Comparison of ENCODE assay signal across 9 mouse cellular contexts in the genomic region with DNA sequence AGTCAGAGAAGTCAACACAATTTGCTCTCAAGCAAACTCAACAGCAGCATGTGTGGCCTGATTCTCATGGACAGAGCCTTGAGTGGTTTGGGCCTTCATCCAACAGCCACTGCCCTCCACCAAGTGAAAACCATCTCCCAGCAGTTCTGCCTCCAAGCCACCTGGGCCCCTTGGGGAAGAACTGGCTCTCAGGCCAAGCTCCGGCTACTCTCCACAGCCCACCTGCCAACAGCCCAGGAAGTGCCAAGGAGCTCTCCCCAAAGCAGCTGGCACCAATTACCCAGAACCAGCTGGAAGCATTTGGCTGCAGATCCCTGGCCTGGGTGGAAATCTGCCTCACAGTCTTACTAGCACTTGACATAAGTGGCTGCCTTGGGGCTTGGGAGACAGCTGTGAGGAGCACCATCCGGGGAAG. TPM values are rescaled to one million over a fixed set of nuclear protein-coding genes. Genes with fewer than 3 reads are reported as not detected.
A peak's percentile ranks its signal among the peaks of the same experiment; 100 is the strongest.
DNase-seq lines count a peak whose midpoint lies in the region; ATAC-seq lines count a peak whose summit lies in the region.
"Had no signal": no experiment of that assay in that cellular context is flagged by ENCODE, and none has a peak within 500 bp of the region (broad histone marks: within the 10 kb centered on the region; RNA-seq: fewer than 3 reads in every experiment).

No protein-coding gene starts in this region.

- H3K9me3 ChIP-seq in midbrain, embryonic 16.5 days (replicated peaks; ENCODE audit: control insufficient read depth, low read length, poor library complexity, severe bottlenecking), result no peaks in the 10 kb centered on the region
- H3K9me3 ChIP-seq in midbrain, embryonic 10.5 days (replicated peaks), result no peaks in the 10 kb centered on the region
- H3K9me3 ChIP-seq in intestine, embryonic 16.5 days (ENCODE audit: control insufficient read depth, low read length), result no peaks in the 10 kb centered on the region
- no peaks in the 10 kb centered on the region for H3K9me3 ChIP-seq in liver, embryonic 11.5 days (ENCODE audit: control insufficient read depth, low read length)
- H3K9me3 ChIP-seq: heart, embryonic 13.5 days had no signal

- H3K4me2 ChIP-seq in midbrain, embryonic 16.5 days (ENCODE audit: low read length), result no peak overlapping the region
- H3K4me2 ChIP-seq in intestine, embryonic 16.5 days (ENCODE audit: low read depth, low read length), result no peak overlapping the region
- H3K4me2 ChIP-seq in liver, embryonic 11.5 days, result no peak overlapping the region
- H3K4me2 ChIP-seq: heart, embryonic 13.5 days had no signal

- no peaks in the 10 kb centered on the region for H3K27me3 ChIP-seq in midbrain, embryonic 16.5 days (ENCODE audit: control insufficient read depth, insufficient read depth, low read depth, low read length)
- H3K27me3 ChIP-seq in midbrain, embryonic 10.5 days (ENCODE audit: low read depth, poor library complexity, severe bottlenecking), result no peaks in the 10 kb centered on the region
- H3K27me3 ChIP-seq in intestine, embryonic 16.5 days (replicated peaks; ENCODE audit: control insufficient read depth, insufficient read depth, low read length), result no peaks in the 10 kb centered on the region
- H3K27me3 ChIP-seq in liver, embryonic 11.5 days (replicated peaks; ENCODE audit: control insufficient read depth, insufficient read depth, low read length), result no peaks in the 10 kb centered on the region
- H3K27me3 ChIP-seq: heart, embryonic 13.5 days had no signal

- H3K4me1 ChIP-seq in midbrain, embryonic 16.5 days (ENCODE audit: control insufficient read depth, insufficient read depth, low read length), result peaks cover 1% of the 10 kb centered on the region; the same call in 1 of the 2 replicates
- no peaks in the 10 kb centered on the region for H3K4me1 ChIP-seq in midbrain, embryonic 10.5 days
- no peaks in the 10 kb centered on the region for H3K4me1 ChIP-seq in intestine, embryonic 16.5 days (ENCODE audit: control insufficient read depth, insufficient read depth, low read length)
- no peaks in the 10 kb centered on the region for H3K4me1 ChIP-seq in liver, embryonic 11.5 days (replicated peaks; ENCODE audit: control insufficient read depth, insufficient read depth, low read length)
- H3K4me1 ChIP-seq: heart, embryonic 13.5 days had no signal

- H3K9ac ChIP-seq in midbrain, embryonic 16.5 days (ENCODE audit: low read depth, low read length), result no peak overlapping the region
- no peak overlapping the region for H3K9ac ChIP-seq in intestine, embryonic 16.5 days (ENCODE audit: low read depth, low read length)
- H3K9ac ChIP-seq in liver, embryonic 11.5 days (ENCODE audit: low read depth, low read length), result no peak overlapping the region
- H3K9ac ChIP-seq: heart, embryonic 13.5 days had no signal

- H3K36me3 ChIP-seq in midbrain, embryonic 16.5 days (ENCODE audit: control insufficient read depth, insufficient read depth, low read length), result no peaks in the 10 kb centered on the region
- no peaks in the 10 kb centered on the region for H3K36me3 ChIP-seq in midbrain, embryonic 10.5 days
- H3K36me3 ChIP-seq in intestine, embryonic 16.5 days (ENCODE audit: control insufficient read depth, insufficient read depth, low read length), result no peaks in the 10 kb centered on the region
- H3K36me3 ChIP-seq in liver, embryonic 11.5 days (ENCODE audit: control insufficient read depth, insufficient read depth, low read length), result no peaks in the 10 kb centered on the region
- H3K36me3 ChIP-seq: heart, embryonic 13.5 days had no signal

- H3K27ac ChIP-seq in midbrain, embryonic 16.5 days (ENCODE audit: low read length), result no peak overlapping the region
- no peak overlapping the region for H3K27ac ChIP-seq in midbrain, embryonic 10.5 days (replicated peaks)
- H3K27ac ChIP-seq in intestine, embryonic 16.5 days (ENCODE audit: low read length), result no peak overlapping the region
- H3K27ac ChIP-seq in liver, embryonic 11.5 days (ENCODE audit: low read depth, low read length), result no peak overlapping the region
- H3K27ac ChIP-seq: heart, embryonic 13.5 days; macrophage had no signal

- ATAC-seq in midbrain, embryonic 16.5 days, result peak; percentile 62
- peak; percentile 74 for ATAC-seq in intestine, embryonic 16.5 days
- no peak for ATAC-seq in liver, embryonic 11.5 days (replicated peaks; ENCODE audit: low FRiP score)

- WGBS in midbrain, embryonic 16.5 days, result 87% methylated on average over 2 of the region's 2 CpGs
- 83% methylated on average over 2 of the region's 2 CpGs for WGBS in midbrain, embryonic 10.5 days
- 53% methylated on average over 2 of the region's 2 CpGs for WGBS in intestine, embryonic 16.5 days
- 70% methylated on average over 2 of the region's 2 CpGs for WGBS in liver, embryonic 11.5 days

- DNase-seq in midbrain, embryonic 10.5 days (ENCODE audit: low spot score), result no peak
- peak; percentile 16 to 26 for DNase-seq in frontal cortex, adult 2 months (ENCODE audit: extremely low spot score in 1 of 2, low spot score in 1 of 2)
- no peak for DNase-seq in liver, embryonic 11.5 days (ENCODE audit: low spot score)
- DNase-seq in kidney, adult 8-10 months, result no peak
- no peak for DNase-seq in B cell, adult 2 months

- H3K4me3 ChIP-seq in midbrain, embryonic 16.5 days (ENCODE audit: low read depth, low read length), result no peak overlapping the region
- H3K4me3 ChIP-seq in midbrain, embryonic 10.5 days, result no peak overlapping the region
- no peak overlapping the region for H3K4me3 ChIP-seq in intestine, embryonic 16.5 days (ENCODE audit: low read length)
- H3K4me3 ChIP-seq in liver, embryonic 11.5 days (ENCODE audit: low read depth, low read length), result no peak overlapping the region
- H3K4me3 ChIP-seq: heart, embryonic 13.5 days had no signal

RNA-seq across cellular contexts. Expression of a gene that starts 8.4 kb away (rescaled TPM):
- polyA plus RNA-seq in midbrain, embryonic 16.5 days (2015; fragmentation: Nextera tagmentation; extraction: Ambion mirVana), result 7.4 and 8.7 TPM in 2 replicates
- 3.4 and 5.3 TPM in 2 replicates for polyA plus RNA-seq in midbrain, embryonic 10.5 days (2016; fragmentation: Nextera tagmentation; extraction: Ambion mirVana)
- 8.3 and 8.4 TPM in 2 replicates for polyA plus RNA-seq in frontal cortex, adult 2 months (2012; rRNA removed)
- polyA plus RNA-seq in intestine, embryonic 16.5 days (2015; fragmentation: Nextera tagmentation; extraction: Ambion mirVana), result 1.5 TPM in 2 replicates
- polyA plus RNA-seq in liver, embryonic 11.5 days (2014; fragmentation: Nextera tagmentation; extraction: Ambion mirVana), result 0.70 and 0.89 TPM in 2 replicates

Comparison
In these comparisons a context has a peak if more than half of its experiments do, and no peak if none do; other contexts are left out.
1. DNase-seq: peak in frontal cortex, adult 2 months (2 of 2); none in midbrain, embryonic 10.5 days (single experiment), liver, embryonic 11.5 days (single experiment), kidney, adult 8-10 months (0 of 2) and B cell, adult 2 months (0 of 2).